In genomic region chr16:94383277-94383676, GRCm38 (mm10) we compare ENCODE assay signal across 28 mouse cellular contexts. TPM values are rescaled to one million over a fixed set of nuclear protein-coding genes. Genes with fewer than 3 reads are reported as not detected.
DNase-seq lines count a peak whose midpoint lies in the region; ATAC-seq and TF ChIP-seq lines count a peak whose summit lies in the region.
"Had no signal": no experiment of that assay in that cellular context is flagged by ENCODE, and none has a peak within 500 bp of the region (broad histone marks: within the 10 kb centered on the region; RNA-seq: fewer than 3 reads in every experiment).

No protein-coding gene starts in this region.

- no peak for TF ChIP-seq CTCF in thymus, adult 2 months (IDR thresholded peaks at IDR 0.05; ENCODE audit: borderline replicate concordance, control insufficient read depth, extremely low read depth, insufficient read depth, low read length, poor library complexity)

- WGBS in thymus, adult 2 months, result 73% methylated on average over 3 of the region's 3 CpGs

- H3K27ac ChIP-seq in thymus, adult 2 months (ENCODE audit: control insufficient read depth, insufficient read depth, low read length), result no peak overlapping the region
- H3K27ac ChIP-seq: embryonic facial prominence, embryonic 10.5 days; embryonic facial prominence, embryonic 13.5 days; forebrain, embryonic 10.5 days; forebrain, embryonic 13.5 days; heart, embryonic 15.5 days; hindbrain, embryonic 10.5 days; hindbrain, embryonic 13.5 days; intestine, embryonic 15.5 days had no signal

- ATAC-seq in inflammation-experienced regulatory T-cells, adult 6 months, result peak; percentile 98
- no peak for ATAC-seq in erythroblast, adult 5-6 weeks (replicated peaks; ENCODE audit: low FRiP score, poor library complexity, severe bottlenecking)
- ATAC-seq: forebrain, embryonic 13.5 days; forebrain, embryonic 16.5 days; hindbrain, embryonic 16.5 days; intestine, embryonic 15.5 days had no signal

- peak; percentile 11 for DNase-seq in thymus, adult 2 months
- no peak for DNase-seq in thymus, postnatal 36 days
- DNase-seq in CD4-positive helper T cell, adult 2 months (ENCODE audit: low read depth, low spot score), result peak; percentile 38
- peak; percentile 48 for DNase-seq in T-cell, adult 2 months (ENCODE audit: low spot score)
- DNase-seq in spleen, adult 18-20 months, result no peak
- DNase-seq in cerebellum, adult 11 months, result no peak
- DNase-seq: adrenal gland, adult 2 months; adrenal gland, postnatal 14 days; cerebellum, adult 11-12 months; cerebellum, adult 8-10 months; cerebellum, postnatal 10 days; cerebellum, postnatal 36 days; embryo, embryonic 11 days; gastrocnemius, postnatal 10 days; heart, postnatal 10 days; heart, postnatal 36 days had no signal

- no peak overlapping the region for H3K4me3 ChIP-seq in thymus, adult 2 months (ENCODE audit: control insufficient read depth, insufficient read depth, low read length)
- H3K4me3 ChIP-seq: embryonic facial prominence, embryonic 10.5 days; embryonic facial prominence, embryonic 13.5 days; forebrain, embryonic 10.5 days; forebrain, embryonic 13.5 days; heart, embryonic 15.5 days; hindbrain, embryonic 10.5 days; hindbrain, embryonic 13.5 days; intestine, embryonic 15.5 days had no signal

- H3K27me3 ChIP-seq in thymus, adult 2 months (ENCODE audit: control insufficient read depth, insufficient read depth, low read length), result no peaks in the 10 kb centered on the region
- H3K27me3 ChIP-seq: embryonic facial prominence, embryonic 13.5 days; forebrain, embryonic 13.5 days; heart, embryonic 15.5 days; hindbrain, embryonic 13.5 days; intestine, embryonic 15.5 days had no signal

- no peak for TF ChIP-seq POLR2A in thymus, adult 2 months (IDR thresholded peaks at IDR 0.05; ENCODE audit: control insufficient read depth, extremely low read depth, insufficient read depth, low read length, poor library complexity)

- H3K36me3 ChIP-seq in thymus, adult 2 months (ENCODE audit: control insufficient read depth, insufficient read depth, low read length), result no peaks in the 10 kb centered on the region; the same call in 1 of the 2 replicates
- H3K36me3 ChIP-seq: intestine, embryonic 15.5 days had no signal

- H3K4me1 ChIP-seq in thymus, adult 2 months (replicated peaks; ENCODE audit: control insufficient read depth, insufficient read depth, low read length), result no peaks in the 10 kb centered on the region
- H3K4me1 ChIP-seq: embryonic facial prominence, embryonic 10.5 days; intestine, embryonic 15.5 days had no signal

RNA-seq across cellular contexts. Expression of gene Pigp, which starts 11.6 kb away (rescaled TPM):
- 17.6 and 23.2 TPM in 2 replicates for polyA plus RNA-seq in thymus, adult 2 months (2012; rRNA removed)
- polyA plus RNA-seq in inflammation-experienced regulatory T-cells, adult 6 months (2017; shearing (Covaris generic)), result 10 to 100 TPM; 47.3 to 96.8 (median 94.1) TPM
- 11.1 and 14.2 TPM in 2 replicates for total RNA-seq in erythroblast, adult 5-6 weeks (2015; ENCODE audit: low replicate concordance)
- 5.0 TPM in 1 of 2 replicates, not detected in the other for total RNA-seq in erythroblast, adult 5-6 weeks (2017; ENCODE audit: low replicate concordance)

RNA-seq across cellular contexts. Expression of gene Ttc3, which starts 12.9 kb away (rescaled TPM):
- polyA plus RNA-seq in thymus, adult 2 months (2012; rRNA removed), result 63.6 and 72.1 TPM in 2 replicates
- polyA plus RNA-seq in inflammation-experienced regulatory T-cells, adult 6 months (2017; shearing (Covaris generic)), result 100 to 1,000 TPM in 1 of 3 experiments, 10 to 100 TPM in 2; 30.0 to 103 (median 89.3) TPM
- 11.9 and 13.6 TPM in 2 replicates for total RNA-seq in erythroblast, adult 5-6 weeks (2015; ENCODE audit: low replicate concordance)
- total RNA-seq in erythroblast, adult 5-6 weeks (2017; ENCODE audit: low replicate concordance), result 12.4 and 16.7 TPM in 2 replicates

RNA-seq across cellular contexts. Expression of gene Ripply3, which starts 55.1 kb away (rescaled TPM):
- polyA plus RNA-seq in thymus, adult 2 months (2012; rRNA removed), result 1.3 and 1.6 TPM in 2 replicates
- under 1 TPM; 0.39 to 0.81 (median 0.77) TPM for polyA plus RNA-seq in inflammation-experienced regulatory T-cells, adult 6 months (2017; shearing (Covaris generic))
- not detected in 2 replicates for total RNA-seq in erythroblast, adult 5-6 weeks (2015; ENCODE audit: low replicate concordance)
- total RNA-seq in erythroblast, adult 5-6 weeks (2017; ENCODE audit: low replicate concordance), result not detected in 2 replicates

Comparison
In these comparisons a context has a peak if more than half of its experiments do, and no peak if none do; other contexts are left out.
1. DNase-seq: peak in thymus, adult 2 months (single experiment), CD4-positive helper T cell, adult 2 months (single experiment) and T-cell, adult 2 months (single experiment); none in thymus, postnatal 36 days (0 of 2), spleen, adult 18-20 months (0 of 2) and cerebellum, adult 11 months (single experiment).